Mouse (Mus musculus): Measurements from ENCODE around the gene Bpifa5.
"Not testable (repeated sequence)": the region's sequence is repeated elsewhere in the genome, so short reads cannot be mapped to it uniquely, and the experiment has no call there.

- not testable (repeated sequence) for TF ChIP-seq MAX (IDR thresholded peaks at IDR 0.05; ENCODE audit: low read depth); POLR2A (IDR thresholded peaks at IDR 0.05; ENCODE audit: insufficient read length, low read depth)
These were observed 20.7 kb downstream of the Bpifa5 start for GRCm38 (mm10) chr2:154183061-154183460.
